Mouse (Mus musculus): ENCODE results near the gene Tmem121. TPM values are rescaled to one million over a fixed set of nuclear protein-coding genes. Genes with fewer than 3 reads are reported as not detected.
"Not testable (repeated sequence)": the region's sequence is repeated elsewhere in the genome, so short reads cannot be mapped to it uniquely, and the experiment has no call there.

Gene Tmem121
- polyA plus RNA-seq, 1 experiment from 2014 or later, result 0.52 TPM

GRCm38 (mm10) chr12:113224206-113224605, 38.5 kb downstream of the Tmem121 start:
- DNase-seq (peak; percentile 23), ATAC-seq (ENCODE audit: low read depth) (no peak)
- H3K27ac ChIP-seq, result no peak overlapping the region
- H3K36me3 ChIP-seq, result no peaks in the 10 kb centered on the region
- no peak overlapping the region for H3K4me3 ChIP-seq (replicated peaks)
- H3K4me2 ChIP-seq, result no peak overlapping the region
- H3K9ac ChIP-seq, result no peak overlapping the region
- 42% methylated on average over 5 of the region's 5 CpGs for WGBS (ENCODE audit: insufficient replicate concordance)
- peaks cover 6% of the 10 kb centered on the region for H3K4me1 ChIP-seq (replicated peaks)
- 0 out of 2 replicates have a peak, but pooled peaks cover 5% of the 10 kb centered on the region for H3K9me3 ChIP-seq (replicated peaks)
- H3K27me3 ChIP-seq, result no peaks in the 10 kb centered on the region

- WGBS (ENCODE audit: insufficient replicate concordance), result 60% methylated on average over 6 of the region's 6 CpGs
- no peak overlapping the region for H3K4me2 ChIP-seq
- ATAC-seq (ENCODE audit: low read depth) (no peak), DNase-seq (no peak)
- peaks cover 6% of the 10 kb centered on the region for H3K4me1 ChIP-seq (replicated peaks)
- H3K27me3 ChIP-seq, result no peaks in the 10 kb centered on the region
- H3K9ac ChIP-seq, result no peak overlapping the region
- H3K4me3 ChIP-seq (replicated peaks), result no peak overlapping the region
- H3K36me3 ChIP-seq, result no peaks in the 10 kb centered on the region
- no peak overlapping the region for H3K27ac ChIP-seq
- 0 out of 2 replicates have a peak, but pooled peaks cover 5% of the 10 kb centered on the region for H3K9me3 ChIP-seq (replicated peaks)
These were observed 39.0 kb downstream of the Tmem121 start for GRCm38 (mm10) chr12:113224687-113225091.

DNA sequence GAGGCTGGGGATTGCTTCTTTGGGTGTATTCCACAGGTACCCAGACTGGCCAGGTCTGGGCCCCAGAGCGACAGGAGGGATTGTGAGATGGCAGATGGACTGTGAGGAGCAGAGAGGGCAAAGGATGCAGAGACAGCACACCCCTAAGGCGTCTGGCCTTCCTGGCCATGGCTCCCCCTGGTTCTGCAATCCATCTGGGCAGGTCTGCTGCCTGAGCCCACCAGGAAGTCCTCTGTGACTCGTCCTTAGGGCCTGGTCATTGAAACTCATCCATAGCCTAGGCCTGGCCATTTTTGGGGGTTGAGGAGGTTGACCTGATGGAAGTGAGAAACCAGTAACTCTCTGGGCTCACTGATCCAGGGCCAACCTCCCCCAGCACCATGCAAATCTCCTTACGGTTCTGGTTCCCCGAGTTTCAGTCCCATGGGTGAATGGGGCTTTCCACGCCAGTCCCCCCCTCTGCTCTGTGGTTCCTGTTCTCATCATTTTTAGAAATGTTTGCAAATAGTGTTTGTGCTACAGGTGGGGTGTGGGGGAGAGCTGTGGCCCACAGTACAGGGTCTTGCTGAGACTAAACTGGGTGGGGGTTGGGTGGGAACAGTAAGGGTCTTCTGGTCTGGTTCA, 42.4 kb downstream of the Tmem121 start:
- DNase-seq (no peak), ATAC-seq (ENCODE audit: low read depth) (no peak)
- Histone ChIP-seq H3K9me3 (replicated peaks) (0 out of 2 replicates have a peak, but pooled peaks cover 5% of the 10 kb centered on the region), H3K4me1 (replicated peaks) (no peaks in the 10 kb centered on the region), H3K27me3 (no peaks in the 10 kb centered on the region), H3K9ac (no peak overlapping the region), H3K4me3 (replicated peaks) (no peak overlapping the region), H3K27ac (no peak overlapping the region), H3K4me2 (no peak overlapping the region), H3K36me3 (no peaks in the 10 kb centered on the region)
- WGBS (ENCODE audit: insufficient replicate concordance), result 50% methylated on average over 6 of the region's 6 CpGs

- no peak overlapping the region for H3K9ac ChIP-seq
- H3K27ac ChIP-seq, result no peak overlapping the region
- H3K27me3 ChIP-seq, result no peaks in the 10 kb centered on the region
- H3K4me1 ChIP-seq (replicated peaks), result no peaks in the 10 kb centered on the region
- H3K4me2 ChIP-seq, result no peak overlapping the region
- H3K36me3 ChIP-seq, result no peaks in the 10 kb centered on the region
- ATAC-seq (ENCODE audit: low read depth) (no peak), DNase-seq (no peak)
- WGBS (ENCODE audit: insufficient replicate concordance), result 71% methylated on average over 4 of the region's 4 CpGs
- no peaks in the 10 kb centered on the region for H3K9me3 ChIP-seq (replicated peaks)
- no peak overlapping the region for H3K4me3 ChIP-seq (replicated peaks)
These were observed 45.0 kb downstream of the Tmem121 start for GRCm38 (mm10) chr12:113230741-113231140.

- not testable (repeated sequence) for H3K4me3 ChIP-seq (replicated peaks); H3K4me2 ChIP-seq; H3K27ac ChIP-seq; DNase-seq; H3K27me3 ChIP-seq; H3K9me3 ChIP-seq (replicated peaks); H3K4me1 ChIP-seq (replicated peaks); H3K36me3 ChIP-seq; H3K9ac ChIP-seq; ATAC-seq (ENCODE audit: low read depth)
- WGBS (ENCODE audit: insufficient replicate concordance), result 65% methylated on average over 6 of the region's 6 CpGs
These were observed 46.0 kb downstream of the Tmem121 start for GRCm38 (mm10) chr12:113231551-113232263.

DNA sequence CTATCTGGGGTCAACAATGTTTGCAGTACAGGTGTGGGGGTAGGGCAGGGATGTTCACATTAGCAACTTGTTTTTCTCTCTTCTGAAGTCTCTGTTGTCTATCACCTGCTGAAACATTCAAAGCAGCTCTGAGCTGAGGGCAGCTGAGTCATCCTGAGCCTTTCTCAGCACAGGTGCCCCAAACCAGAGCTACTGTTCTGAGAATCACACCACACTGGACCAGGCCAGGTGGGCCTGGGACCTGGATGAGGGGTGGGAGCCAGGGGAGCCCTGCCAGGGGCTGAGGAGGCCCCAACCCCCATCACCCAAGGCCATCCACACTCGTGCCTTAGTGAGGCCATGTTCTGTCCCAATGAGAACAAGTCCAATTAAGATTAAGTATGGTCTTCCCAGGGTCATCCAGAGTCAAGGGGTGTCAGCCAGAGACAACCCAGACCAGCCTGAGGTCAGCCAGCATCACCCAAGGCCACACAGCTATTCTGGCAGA, 46.6 kb downstream of the Tmem121 start:
- WGBS (ENCODE audit: insufficient replicate concordance), result 21% methylated on average over 1 of the region's 1 CpGs
- H3K4me2 ChIP-seq; ATAC-seq (ENCODE audit: low read depth); DNase-seq; H3K27ac ChIP-seq; H3K9ac ChIP-seq; H3K36me3 ChIP-seq; H3K9me3 ChIP-seq (replicated peaks); H3K4me3 ChIP-seq (replicated peaks); H3K4me1 ChIP-seq (replicated peaks); H3K27me3 ChIP-seq: not testable (repeated sequence)

Other genes with a start within 250 kb of the Tmem121 start
- gene Nudt14, start 243.8 kb upstream of the Tmem121 start, polyA plus RNA-seq (2015; fragmentation: Nextera tagmentation; extraction: Ambion mirVana), result 14.7 and 15.2 TPM in 2 replicates
- gene Btbd6, start 209.4 kb upstream of the Tmem121 start, polyA plus RNA-seq (2015; fragmentation: Nextera tagmentation; extraction: Ambion mirVana), result 6.3 and 6.6 TPM in 2 replicates
- gene Brf1, start 185.2 kb upstream of the Tmem121 start, polyA plus RNA-seq (2015; fragmentation: Nextera tagmentation; extraction: Ambion mirVana), result 28.3 and 28.8 TPM in 2 replicates
- gene Pacs2, start 171.4 kb upstream of the Tmem121 start, polyA plus RNA-seq (2015; fragmentation: Nextera tagmentation; extraction: Ambion mirVana), result 5.2 and 6.2 TPM in 2 replicates
- gene Tex22, start 111.4 kb upstream of the Tmem121 start, polyA plus RNA-seq (2015; fragmentation: Nextera tagmentation; extraction: Ambion mirVana), result not detected in 2 replicates
- gene Mta1, start 87.7 kb upstream of the Tmem121 start, polyA plus RNA-seq (2015; fragmentation: Nextera tagmentation; extraction: Ambion mirVana), result 4.8 and 6.1 TPM in 2 replicates
- gene Crip2, start 45.7 kb upstream of the Tmem121 start, polyA plus RNA-seq (2015; fragmentation: Nextera tagmentation; extraction: Ambion mirVana), result 47.9 and 50.4 TPM in 2 replicates
- gene Crip1, start 39.6 kb upstream of the Tmem121 start, polyA plus RNA-seq (2015; fragmentation: Nextera tagmentation; extraction: Ambion mirVana), result 84.5 and 94.1 TPM in 2 replicates
- gene Tedc1, start 29.5 kb upstream of the Tmem121 start, polyA plus RNA-seq (2015; fragmentation: Nextera tagmentation; extraction: Ambion mirVana), result 12.0 and 12.9 TPM in 2 replicates